Mouse (Mus musculus) CH12.LX (cell line): Measurements from ENCODE around the gene Laptm4a.

Source experiments
- BHLHE40 ChIP-seq: IDR thresholded peaks from 2 replicates; pipeline ENCODE4 v1.6.1; 2011; ENCODE audit warnings: mild to moderate bottlenecking, low read depth, low read length, improper control_type of control experiment
- JUN ChIP-seq: IDR thresholded peaks from 2 replicates; pipeline ENCODE4 v1.6.1; 2011; ENCODE audit warnings: low read depth, mild to moderate bottlenecking, low read length, improper control_type of control experiment, moderate library complexity; ENCODE audit not compliant: insufficient read depth
- JUND ChIP-seq: conservative IDR thresholded peaks from 2 replicates; pipeline ENCODE4 v1.6.1; 2011; ENCODE audit warnings: low read depth, low read length, improper control_type of control experiment
- ZC3H11A ChIP-seq: IDR thresholded peaks from 2 replicates; pipeline ENCODE4 v1.6.1; 2012; ENCODE audit warnings: low read depth, mild to moderate bottlenecking, inconsistent platforms, low read length, improper control_type of control experiment
- ZKSCAN1 ChIP-seq: IDR thresholded peaks from 2 replicates; pipeline ENCODE4 v1.6.1; 2012; ENCODE audit warnings: low read depth, inconsistent platforms, low read length, improper control_type of control experiment, borderline replicate concordance
- ZNF384 ChIP-seq: IDR thresholded peaks from 2 replicates; pipeline ENCODE4 v1.6.1; 2012; ENCODE audit warnings: low read depth, low read length, improper control_type of control experiment, inconsistent platforms

DNA sequence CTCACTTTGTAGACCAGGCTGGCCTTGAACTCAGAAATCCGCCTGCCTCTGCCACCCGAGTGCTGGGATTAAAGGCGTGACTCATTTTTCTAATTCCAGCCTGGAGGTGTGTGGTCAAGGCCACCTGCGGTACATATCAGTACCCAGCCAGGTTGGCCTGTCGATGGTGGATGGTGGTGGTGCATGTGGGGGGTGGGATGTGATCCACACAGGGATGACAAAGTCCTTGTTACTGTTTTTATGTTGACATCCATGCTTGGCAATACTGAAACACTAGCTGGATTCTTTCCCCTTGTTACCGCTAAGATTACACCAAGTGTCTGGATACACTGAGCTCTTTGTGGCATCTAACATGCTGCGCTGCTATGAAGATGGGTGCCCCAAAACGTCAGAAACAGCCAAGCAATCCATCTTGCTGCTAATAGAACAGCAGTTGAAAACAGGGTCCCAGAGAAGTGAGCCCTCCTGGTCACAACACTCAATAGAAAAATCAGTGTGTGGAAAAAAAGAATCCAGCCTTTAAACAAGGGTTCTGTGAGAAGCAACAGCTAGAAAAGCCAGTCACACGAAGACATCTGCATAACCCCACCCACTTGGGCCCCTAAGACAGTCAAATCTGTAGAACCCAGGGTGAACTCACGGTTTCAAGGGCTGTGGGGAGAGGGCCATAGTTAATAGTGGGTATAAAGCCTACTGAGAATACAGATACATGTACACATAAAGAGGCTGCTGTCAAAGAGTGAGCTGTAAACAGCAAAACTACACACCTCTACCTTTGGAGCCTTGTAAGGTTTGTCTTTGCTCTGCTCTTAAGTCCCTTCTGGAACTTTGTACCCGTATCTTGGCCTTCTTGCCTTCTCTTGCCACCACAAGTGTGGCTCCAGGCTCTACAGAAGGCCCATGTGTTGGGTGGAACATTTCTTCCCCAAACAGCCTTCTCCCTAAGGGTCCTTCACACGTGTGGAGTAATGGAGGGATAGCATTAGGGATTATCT, 18.8 kb downstream of the Laptm4a start:
- TF ChIP-seq ZC3H11A (no peak), JUN (peak; percentile 53), ZNF384 (peak; percentile 19; the same call in 1 of the 2 replicates), ZKSCAN1 (no peak), BHLHE40 (peak; percentile 77), JUND (peak; percentile 77)
